Mouse (Mus musculus) adrenal gland, adult 2 months (tissue): ENCODE data around the gene Crtac1. TPM values are rescaled to one million over a fixed set of nuclear protein-coding genes. Genes with fewer than 3 reads are reported as not detected.

Experiments
- DNase-seq: peaks from one replicate; pipeline ENCODE4 v3.0.0; 2021
- long read RNA-seq: library from polyadenylated mRNA; stranded (forward); transcript quantifications from one replicate; pipeline ENCODE4 v2.0.0, GENCODE M21; 2021
- polyA plus RNA-seq: library from polyadenylated mRNA; depleted of rRNA; stranded (reverse); fragments of >200 nt; gene quantifications from 2 replicates; pipeline ENCODE4 v1.2.3, GENCODE M21; 2012; rRNA removed
- total RNA-seq, 2 experiments: library from RNA; stranded (reverse); gene quantifications; 2 replicates each; pipeline ENCODE4 v1.2.3; 2021

Crtac1 gene
- under 1 TPM; 0.23 to 0.73 TPM for total RNA-seq
- polyA plus RNA-seq = 0.43 and 0.60 TPM in 2 replicates
- long read RNA-seq = 0 reads

DNA sequence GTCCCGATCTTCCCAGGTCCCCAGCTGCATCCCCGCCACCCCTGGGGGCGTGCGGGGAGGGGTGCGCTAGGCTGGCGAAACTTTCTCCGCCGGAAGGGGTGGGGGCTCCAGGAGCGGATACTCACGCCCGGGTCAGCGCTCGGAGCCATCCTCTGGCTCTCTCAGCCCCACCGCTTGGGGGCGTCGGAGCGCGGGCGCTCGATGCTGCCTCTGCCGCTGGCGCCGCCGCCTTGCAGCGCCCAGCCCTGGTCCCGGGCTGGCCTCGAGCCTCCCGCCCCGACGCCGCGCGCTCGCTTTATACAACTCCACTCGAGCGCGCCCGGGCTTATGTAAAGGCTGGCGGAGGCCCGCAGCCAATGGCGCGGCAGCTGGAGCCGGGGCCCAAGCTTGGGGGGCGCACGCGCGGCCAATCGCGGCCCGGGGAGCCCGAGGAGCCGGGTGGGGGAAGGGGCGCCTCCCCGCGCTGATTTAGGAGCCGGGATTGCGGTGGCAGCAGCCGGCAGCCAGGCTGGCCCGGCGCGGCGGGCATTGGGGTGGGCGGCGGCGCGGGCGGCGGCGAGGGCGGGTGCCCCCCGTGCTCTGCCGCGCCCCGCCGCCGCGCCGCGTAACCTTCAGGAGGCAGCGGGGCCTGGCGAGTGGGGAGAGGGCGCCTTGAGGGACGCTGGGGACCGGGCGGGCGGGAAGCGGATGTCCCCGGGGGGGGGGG is at the start of gene Crtac1:
TSS of gene Crtac1 (minus strand) at position 299 of the 706 bp plus-strand sequence.
- peak; percentile 32 for DNase-seq

DNA sequence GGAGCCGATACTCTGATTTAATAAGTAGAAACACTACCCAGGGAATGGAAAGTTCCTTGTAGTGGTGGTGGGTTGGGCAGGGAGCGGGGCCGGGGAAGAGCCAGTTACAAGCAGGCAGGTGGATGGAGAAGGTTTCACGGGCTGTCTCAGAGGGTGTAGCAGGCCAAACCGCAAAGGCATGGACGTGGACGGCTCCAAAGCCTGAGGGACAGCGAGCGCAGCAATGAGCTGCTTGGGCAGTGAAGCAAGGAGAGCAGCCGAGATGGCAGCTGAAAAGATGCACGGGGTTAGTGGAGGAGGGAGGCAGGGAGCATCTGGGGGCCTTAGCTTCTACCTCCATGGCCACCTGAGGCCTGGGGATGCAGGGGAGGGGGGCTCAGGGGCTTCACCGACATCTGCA is 46.7 kb upstream of the Crtac1 start:
- DNase-seq = no peak

DNA sequence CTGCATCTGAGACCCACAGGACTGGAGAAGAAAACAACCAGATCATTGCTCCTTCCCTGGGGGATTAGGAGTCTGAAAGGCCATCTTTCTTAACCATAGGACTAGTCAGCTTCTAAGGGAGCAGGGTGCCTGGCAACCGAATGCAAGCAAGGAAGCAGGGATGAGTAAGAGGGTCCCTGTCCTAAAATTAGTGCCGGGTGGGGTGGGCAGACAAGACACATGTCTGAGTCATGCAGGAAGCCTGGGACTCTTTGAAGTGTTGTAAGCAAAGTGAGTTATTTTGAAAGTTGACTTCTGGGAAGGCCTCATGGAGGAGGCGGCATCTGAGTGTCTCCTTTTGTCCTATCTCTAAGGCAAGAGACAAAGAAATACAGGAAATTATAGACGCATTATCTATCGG is 46.2 kb upstream of the Crtac1 start:
- DNase-seq = no peak

DNA sequence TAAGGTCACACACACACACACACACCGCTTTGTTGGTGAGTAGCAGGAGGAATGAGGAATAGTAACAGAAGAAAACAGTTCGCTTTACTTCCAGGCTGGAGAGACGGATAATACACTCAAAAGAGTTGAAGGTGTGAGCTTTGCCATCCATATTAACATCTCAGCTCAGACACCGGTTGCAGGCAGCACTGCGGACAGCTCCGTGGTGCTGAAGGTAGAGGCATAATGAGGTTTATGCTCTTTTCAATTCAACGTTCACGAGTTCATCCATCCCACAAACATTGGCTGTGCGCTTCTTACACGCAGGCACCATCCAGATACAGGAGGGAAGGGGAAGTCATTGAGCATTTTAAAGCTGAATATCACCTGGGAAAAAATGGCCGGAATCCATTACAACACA is 41.2 kb upstream of the Crtac1 start:
- no peak for DNase-seq

DNA sequence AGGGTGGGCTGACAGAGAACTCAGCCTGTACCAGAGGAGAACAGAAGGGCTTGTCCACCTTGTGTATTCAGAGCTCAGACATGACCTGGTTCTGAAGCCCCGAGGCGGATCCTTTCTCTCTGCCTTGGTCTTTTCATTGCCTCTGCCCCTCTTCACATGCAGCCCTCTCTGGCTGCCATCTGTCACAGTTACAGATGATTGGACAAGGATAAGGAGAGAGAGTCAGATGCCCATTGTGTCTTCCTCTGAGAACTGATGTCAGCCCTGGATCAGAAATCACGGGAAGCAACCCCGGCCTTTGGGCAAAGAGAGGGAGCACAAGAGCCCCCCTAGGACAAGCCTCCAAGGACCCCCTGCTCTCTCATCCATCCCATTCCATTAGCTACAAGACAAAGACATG is 40.0 kb upstream of the Crtac1 start:
- no peak for DNase-seq

DNA sequence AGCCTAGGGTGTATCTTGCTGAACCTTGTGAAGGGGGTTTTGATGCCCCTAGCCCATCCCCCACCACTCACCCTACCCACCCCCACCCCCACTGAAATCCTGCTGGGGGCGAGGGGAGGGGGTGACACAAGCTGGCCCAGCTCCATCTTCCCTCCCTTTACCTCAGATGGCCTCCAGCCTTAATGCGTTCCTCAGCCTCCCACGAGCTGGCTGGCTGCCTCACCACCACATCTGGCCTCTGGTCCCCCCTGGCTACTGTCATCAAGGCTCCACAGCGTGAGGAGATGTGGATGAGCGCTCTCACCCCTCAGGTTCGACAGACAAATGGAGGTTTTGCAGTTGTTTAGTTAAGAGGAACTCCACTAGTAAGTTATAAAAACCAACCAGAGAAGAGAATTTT is 30.3 kb upstream of the Crtac1 start:
- DNase-seq = no peak

DNA sequence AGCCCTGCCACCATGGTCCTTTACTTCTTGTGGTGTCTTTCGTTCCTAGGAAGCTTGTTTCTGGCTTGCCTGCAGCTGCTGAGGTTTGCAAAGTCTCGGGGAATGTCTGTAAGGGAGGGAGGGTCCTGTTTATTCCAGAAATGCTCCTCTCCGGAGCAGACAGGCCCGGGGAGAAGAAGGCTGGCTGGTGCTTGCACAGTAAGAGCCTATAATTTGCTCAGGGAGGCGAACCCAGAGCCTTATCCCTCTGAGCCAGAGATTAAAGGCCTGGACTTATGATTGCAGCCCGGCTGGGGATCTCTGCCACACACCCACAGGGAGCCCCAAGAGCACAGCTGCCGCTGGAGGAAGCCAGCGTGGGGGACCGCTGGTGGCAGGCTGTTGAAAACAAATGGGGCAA is 29.8 kb upstream of the Crtac1 start:
- DNase-seq = no peak

DNA sequence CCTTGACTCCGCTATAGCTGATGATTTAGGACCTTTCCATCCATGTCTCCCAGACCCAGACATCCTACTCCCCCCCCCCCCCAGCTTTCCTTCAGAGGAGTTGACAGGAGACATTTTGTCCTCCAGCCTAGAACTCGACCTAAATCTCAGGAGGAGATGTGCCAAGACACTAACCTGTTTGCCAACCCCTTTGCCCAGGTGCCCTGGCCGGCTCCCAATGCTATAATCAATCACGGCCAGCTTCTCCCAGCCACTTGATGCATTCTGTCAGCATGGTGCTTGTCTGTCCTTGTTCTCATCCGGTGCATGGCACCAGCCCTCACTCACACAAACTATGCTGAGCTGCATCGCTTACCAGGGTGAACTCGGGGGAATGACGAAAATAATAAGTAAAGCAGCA is 27.9 kb upstream of the Crtac1 start:
- DNase-seq = no peak

DNA sequence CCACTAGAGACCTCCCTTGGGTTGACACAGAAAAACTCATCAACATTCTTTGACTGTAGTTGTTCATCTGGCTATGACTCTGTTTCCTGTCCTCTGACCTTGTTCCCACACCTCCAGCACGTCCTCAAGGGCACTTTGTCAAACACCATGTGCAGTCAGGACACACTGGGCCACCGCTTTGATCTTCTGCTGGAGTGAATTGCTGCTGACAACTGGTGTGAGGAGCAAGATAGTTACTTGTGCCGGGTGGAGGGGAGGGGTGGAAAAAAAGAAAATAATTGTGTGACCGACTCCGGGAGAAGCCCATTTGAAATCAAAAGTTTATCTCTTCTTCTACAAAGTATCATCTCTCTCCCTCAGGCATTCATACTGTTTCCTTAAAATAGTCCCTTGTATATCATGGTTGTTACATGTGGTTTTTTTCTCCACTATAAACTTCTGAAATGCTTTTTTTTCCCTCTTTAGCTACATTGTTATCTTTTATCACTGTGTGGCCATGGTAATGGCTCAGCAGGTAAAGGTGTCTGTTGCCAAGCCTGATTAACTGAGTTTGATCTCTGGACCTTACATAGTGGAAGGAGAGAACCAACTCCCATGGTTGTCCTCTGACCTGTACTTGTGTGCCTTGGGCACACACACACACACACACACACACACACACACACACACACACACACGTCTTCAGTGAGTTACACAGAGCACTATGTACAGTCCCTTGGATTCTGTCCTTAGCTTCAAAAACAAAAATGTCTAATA is 23.1 kb upstream of the Crtac1 start:
- DNase-seq = no peak

DNA sequence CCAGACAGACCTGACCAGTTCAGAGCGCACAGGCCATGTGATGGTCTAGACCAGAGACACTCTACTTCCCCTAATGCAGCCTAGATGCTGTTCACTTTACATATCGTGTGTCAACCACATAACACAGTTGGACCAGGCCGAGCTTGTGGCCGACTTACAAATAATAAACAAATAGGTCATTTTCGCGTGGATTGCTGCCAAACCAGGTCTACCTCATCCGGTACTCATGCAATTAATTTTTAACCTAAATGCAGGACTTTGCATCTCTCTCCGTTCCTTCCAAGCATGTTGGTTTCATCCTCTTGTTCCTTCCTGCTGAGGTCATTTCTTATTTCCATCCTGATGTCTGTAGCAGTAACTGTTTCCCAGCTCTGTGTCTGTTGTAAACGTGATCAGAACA is 22.4 kb upstream of the Crtac1 start:
- no peak for DNase-seq

DNA sequence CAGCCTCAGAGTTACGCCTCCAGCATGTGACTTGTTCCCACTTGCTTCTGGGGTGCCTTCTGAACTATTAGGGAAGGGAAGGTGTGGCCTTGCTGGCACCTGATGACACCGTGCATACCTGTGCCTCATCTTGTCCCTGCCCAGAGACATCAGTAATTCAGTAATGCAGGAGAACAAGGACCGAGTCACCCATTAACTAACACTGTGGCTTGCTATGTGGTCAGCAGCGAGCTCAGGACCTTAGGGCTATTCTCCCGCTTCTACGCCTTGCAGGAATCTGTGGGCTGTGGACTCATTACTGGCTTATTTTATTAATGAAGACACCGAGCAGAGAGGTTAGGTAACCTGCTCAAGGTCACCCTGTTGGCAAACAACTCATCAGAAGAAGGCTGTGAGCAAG is 21.0 kb upstream of the Crtac1 start:
- DNase-seq = no peak

DNA sequence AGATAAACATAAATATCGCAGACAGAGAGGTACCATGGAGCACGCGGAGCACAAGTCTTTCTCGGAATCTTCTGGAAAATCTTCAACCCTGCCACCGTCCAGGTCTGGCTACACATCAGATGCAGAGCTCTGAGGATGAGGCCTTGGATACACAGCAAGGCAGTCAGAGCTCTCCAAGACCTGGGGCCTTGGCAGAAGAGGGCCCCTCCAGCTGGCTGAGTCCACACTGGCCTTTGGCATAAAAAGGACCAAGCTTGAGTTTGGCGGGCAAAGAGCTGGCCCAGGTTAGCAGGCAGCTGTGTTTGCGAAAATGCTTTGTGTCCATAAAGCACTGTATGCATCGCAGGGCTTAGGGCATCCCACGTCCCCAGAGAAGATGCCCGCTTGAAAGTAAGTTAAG is 17.0 kb upstream of the Crtac1 start:
- no peak for DNase-seq

DNA sequence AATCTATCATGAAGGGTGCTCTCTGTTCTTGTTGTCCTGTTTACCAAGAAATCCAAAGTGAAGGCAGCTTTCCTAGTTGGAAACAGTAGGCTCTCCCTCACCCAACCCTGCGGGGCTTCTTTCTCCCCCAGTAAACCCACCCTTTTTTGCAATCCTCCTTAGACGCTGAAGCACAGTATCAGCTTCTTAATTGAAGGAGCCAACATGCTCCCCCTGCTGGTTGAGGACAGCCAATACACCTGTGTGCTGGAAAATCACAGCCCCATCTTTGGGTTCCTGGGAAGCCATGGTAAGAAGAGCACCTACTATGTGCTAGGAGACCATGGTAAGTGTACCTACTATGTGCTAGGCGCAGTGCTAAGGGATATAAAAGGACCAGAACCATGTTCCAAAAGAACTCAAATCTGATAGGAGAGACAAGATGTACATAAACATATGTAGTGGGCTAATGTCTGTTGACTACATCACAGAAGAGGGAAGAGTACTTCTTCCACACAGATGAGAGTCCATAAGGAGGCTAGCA is 12.4 kb upstream of the Crtac1 start:
- peak; percentile 22 for DNase-seq

DNA sequence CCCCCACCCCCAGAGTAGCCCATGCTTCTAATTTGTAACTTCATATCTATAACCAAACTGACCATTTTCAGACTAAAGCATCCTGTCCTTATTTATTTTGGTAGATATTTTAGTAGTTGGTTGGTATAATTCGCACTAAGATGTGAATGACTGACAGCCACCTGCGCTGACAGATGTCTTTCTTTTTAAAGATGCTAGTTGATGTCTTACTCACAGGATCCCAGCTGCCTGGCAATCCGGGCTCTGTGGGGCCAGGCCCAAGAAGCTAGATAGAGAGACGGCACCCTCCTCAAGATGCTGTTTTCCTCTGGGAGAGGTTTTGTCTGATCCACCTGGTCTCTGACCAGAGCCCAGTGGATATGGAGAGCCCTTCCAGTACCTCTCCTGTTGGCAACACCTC is 11.7 kb upstream of the Crtac1 start:
- no peak for DNase-seq

DNA sequence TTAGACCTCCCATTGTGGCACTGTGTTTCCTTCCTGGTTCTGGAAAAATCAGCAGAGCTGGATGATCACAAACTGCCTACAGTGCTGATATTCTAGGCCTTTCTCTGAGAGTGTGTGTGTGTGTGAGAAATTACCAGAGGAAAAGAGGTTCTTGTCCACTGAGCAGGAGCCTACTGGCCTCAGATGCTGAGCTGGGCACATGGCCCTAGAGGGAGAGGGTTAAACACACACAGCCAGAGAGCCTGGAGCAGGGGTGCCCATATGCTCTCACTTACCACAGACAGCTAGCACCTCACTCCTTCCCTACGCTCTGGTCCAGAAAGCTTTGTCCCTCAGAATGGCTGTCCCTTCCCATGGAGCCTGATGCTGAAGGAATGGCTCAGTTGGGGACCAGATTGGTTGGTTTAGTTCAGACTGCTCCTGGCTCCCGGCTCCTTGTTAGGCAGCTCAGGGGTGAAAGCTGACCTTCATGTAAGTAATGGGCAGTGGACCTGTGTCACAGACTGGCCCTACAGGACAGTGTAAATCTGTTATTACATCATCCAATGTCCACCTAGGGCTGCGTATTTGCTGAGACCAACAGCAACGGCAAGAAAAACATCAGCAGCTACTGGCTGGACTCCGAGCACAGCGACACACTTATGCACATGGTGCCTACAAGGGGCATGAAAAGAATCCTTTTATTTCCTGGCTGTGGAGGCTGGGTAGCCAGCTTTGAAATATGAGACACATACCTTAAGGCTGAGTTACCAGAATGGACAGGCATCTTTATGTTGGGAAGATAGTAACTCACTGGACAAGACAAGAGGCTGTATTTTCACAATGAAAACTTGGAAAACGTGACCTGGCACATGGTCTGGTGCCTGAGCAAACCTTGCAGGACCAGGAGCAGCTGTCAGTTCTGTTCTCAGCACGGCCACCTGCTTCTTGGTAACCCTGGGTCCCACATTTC is 10.9 kb upstream of the Crtac1 start:
- no peak for DNase-seq

DNA sequence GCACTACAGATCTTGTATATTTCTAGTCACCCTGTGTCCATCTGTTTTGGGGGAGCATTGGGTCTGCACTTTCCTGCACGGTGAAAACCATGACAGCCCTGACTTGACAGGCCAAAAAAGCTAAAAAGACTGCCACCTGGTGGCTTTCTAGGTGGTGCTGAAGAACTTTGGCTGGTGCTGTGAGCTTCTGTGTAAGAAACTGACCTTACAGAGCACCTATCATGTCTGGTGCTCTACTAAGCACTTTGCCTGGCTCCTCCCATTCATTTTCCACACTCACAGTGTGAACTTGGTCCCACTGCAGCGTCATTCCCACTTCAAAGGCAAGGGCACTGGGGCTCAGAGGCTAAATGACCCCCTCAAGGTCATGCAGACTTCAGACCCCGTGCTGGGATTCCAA is 8.5 kb upstream of the Crtac1 start:
- DNase-seq = no peak

DNA sequence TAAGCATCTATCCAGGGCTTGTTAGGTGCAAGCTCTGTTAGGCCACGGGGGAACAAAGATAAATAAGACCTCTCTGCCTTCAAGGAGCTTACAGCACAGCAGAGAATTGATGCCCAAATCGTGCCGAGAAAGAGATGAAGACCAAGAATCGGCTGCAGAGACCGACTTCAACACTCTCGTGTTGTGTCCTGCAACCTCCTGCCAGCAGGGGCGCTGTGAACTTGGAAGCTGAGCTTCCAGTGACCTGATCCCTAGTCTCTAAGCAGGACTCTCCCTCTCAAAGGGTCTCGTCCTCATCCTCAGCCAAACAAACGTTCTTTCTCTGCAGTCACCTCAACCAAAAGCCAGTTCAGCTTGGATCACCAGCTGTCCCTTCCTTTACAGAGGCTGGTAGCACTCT is 7.8 kb upstream of the Crtac1 start:
- no peak for DNase-seq

DNA sequence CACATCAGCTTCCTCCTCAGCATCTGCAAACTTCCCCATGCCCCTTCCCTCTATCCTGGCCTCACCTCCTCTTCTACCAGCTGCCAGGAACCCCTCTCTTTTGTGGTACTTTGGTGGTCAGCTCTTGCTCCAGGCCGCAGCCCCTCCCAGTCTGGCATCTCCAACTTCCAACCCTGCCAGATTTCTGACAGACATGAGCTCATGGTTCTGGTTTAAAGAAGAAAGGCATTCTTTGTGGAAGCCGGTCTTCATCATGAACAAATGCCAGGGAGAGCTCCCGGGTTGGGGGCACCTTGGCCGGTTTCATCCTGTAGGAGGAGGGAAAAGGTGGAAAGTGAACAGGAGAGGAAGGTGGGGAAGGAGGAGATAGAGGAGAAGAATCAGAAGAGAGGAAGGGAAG is 4.0 kb upstream of the Crtac1 start:
- DNase-seq = no peak

DNA sequence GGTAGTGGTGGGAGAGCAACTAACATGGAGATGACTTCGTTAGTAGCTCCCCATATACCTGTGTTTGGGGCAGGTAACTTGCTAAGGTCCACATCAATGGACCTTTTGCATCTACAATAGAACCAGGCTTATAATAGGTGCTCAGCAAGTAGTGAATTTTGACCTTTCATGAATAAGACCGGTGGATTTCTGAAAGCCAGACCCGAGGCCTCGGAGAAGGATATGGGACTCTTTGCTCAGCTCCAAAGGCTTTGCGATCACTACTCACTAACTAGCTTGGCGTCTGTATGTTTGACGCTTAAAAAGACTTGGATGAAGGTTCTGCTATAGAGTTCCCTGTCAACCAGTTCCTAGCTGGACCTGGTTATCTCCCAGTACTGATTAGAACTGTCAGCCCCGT is 1.2 kb upstream of the Crtac1 start:
- no peak for DNase-seq

DNA sequence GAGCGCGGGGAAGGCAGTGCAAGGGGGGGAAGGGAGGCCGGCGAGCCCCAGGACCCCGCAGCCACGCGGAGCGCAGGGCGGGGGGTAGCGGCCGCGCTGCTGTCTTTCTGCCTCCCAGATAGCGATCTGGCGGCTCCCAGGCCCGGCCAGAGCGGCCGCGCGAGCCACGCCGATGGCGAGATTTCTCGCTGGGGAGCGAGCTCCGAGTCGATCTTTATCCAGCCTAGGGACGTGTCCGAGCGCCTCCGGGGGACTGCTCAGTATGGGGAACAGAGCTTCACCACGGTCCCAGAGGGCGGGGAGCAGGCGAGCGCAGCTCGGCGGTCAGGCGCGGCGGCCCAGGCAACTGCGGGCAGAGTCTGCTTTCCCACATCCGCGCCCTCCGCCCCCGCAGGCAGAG is 608 bp upstream of the Crtac1 start:
- peak; percentile 34 for DNase-seq

DNA sequence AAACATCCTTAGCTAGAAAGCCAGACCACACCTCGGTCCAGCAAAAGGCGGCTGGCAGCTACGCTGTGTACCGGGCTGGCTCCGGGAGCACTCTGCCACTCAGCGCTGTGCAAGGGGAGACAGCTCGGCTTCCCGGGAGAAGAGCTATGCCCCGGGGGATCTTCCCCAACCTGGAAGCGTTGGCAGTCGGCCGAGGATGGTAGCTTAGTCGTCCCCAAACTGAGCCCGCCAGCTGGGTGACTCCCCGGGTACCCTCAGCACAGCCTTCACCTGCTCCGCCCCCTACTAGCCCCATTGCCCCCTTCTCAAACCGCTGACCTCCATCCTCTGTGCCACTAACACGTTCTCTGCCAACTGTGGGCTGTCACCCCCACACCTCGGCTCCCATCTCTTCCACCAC is 602 bp downstream of the Crtac1 start:
- no peak for DNase-seq

DNA sequence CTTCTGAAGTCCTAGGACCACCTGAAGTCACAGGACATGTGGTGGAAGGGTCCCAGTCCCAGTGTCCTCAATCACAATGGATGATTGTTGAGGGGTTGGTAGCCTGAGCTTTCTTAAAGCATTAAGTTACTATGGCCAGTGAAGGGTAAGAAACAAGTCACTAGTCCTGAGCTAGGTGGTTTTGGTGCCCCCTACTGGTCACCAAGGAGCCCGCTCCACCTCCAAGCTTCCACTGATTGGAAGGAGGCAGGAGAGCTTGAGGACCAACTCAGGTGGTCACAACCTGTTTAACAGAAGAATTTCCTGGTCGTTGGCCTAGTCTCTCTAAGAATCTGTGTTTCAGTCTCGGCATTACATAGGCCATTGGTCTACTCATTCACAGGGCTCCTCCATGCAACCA is 2.2 kb downstream of the Crtac1 start:
- DNase-seq = peak; percentile 38
